Mouse (Mus musculus) hindbrain, embryonic 12.5 days (tissue): ENCODE data around the gene Abtb2. TPM values are rescaled to one million over a fixed set of nuclear protein-coding genes. Genes with fewer than 3 reads are reported as not detected.

Experiments
- ATAC-seq: fragments of 200-750 bp; cut with Nextera tagmentation; 2 replicates; pipeline ENCODE4 v1.8.0; 2017; ENCODE audit warnings: moderate TSS enrichment; ENCODE audit not compliant: low FRiP score
- H3K27ac ChIP-seq: fragments of 300-500 bp; sonication (generic); 2 replicates; pipeline ENCODE4 v1.5.1; 2016; ENCODE audit warnings: mild to moderate bottlenecking
- H3K27me3 ChIP-seq: fragments of 300-500 bp; sonication (generic); 2 replicates; pipeline ENCODE4 v1.6.1; 2016; ENCODE audit warnings: mild to moderate bottlenecking
- H3K36me3 ChIP-seq: fragments of 300-500 bp; sonication (generic); 2 replicates; pipeline ENCODE4 v1.6.1; 2016; ENCODE audit warnings: mild to moderate bottlenecking
- H3K4me1 ChIP-seq: fragments of 300-500 bp; sonication (generic); 2 replicates; pipeline ENCODE4 v1.6.1; 2016
- H3K4me2 ChIP-seq: fragments of 300-500 bp; sonication (generic); replicated peaks from 2 replicates; pipeline ENCODE4 v1.6.1; 2016; ENCODE audit warnings: mild to moderate bottlenecking
- H3K4me3 ChIP-seq: fragments of 300-500 bp; sonication (generic); 2 replicates; pipeline ENCODE4 v1.5.1; 2016; ENCODE audit warnings: mild to moderate bottlenecking
- H3K9ac ChIP-seq: fragments of 300-500 bp; sonication (generic); 2 replicates; pipeline ENCODE4 v1.6.1; 2016; ENCODE audit warnings: mild to moderate bottlenecking, moderate library complexity
- H3K9me3 ChIP-seq: fragments of 300-500 bp; sonication (generic); replicated peaks from 2 replicates; pipeline ENCODE4 v1.6.1; 2016; ENCODE audit warnings: mild to moderate bottlenecking
- WGBS: fragments of 180-500 bp; shearing (Covaris S2); methylation state at CpG from one replicate; pipeline ENCODE4 v1.1.7; 2016; 5-methylcytosine and 5-hydroxymethylcytosine counted together
- polyA plus RNA-seq: library from polyadenylated mRNA; unstranded; fragments of >200 nt; fragmentation: Nextera tagmentation; extraction: Ambion mirVana; gene quantifications from 2 replicates; pipeline ENCODE4 v1.2.1, GENCODE M21; 2016

Gene Abtb2
- polyA plus RNA-seq, 1 experiment from 2014 or later: 27.3 TPM

GRCm38 (mm10) chr2:103762492-103762891, 196.4 kb downstream of the Abtb2 start:
- H3K27ac ChIP-seq: no peak overlapping the region
- H3K4me1 ChIP-seq: peaks cover 10% of the 10 kb centered on the region
- H3K9me3 ChIP-seq: no peaks in the 10 kb centered on the region
- H3K4me3 ChIP-seq: no peak overlapping the region
- peaks cover 20% of the 10 kb centered on the region for H3K36me3 ChIP-seq
- H3K9ac ChIP-seq: no peak overlapping the region
- 56% methylated on average over 1 of the region's 1 CpGs for WGBS
- H3K27me3 ChIP-seq: no peaks in the 10 kb centered on the region
- peak overlapping the region; percentile 78; the same call in 1 of the 2 replicates for H3K4me2 ChIP-seq
- ATAC-seq: no peak

Other genes starting within 250 kb of the Abtb2 start
- gene Elf5, start 154.6 kb upstream of the Abtb2 start, polyA plus RNA-seq: not detected in 2 replicates
- 91.6 and 107 TPM in 2 replicates for gene Cat, start 81.2 kb upstream of the Abtb2 start, polyA plus RNA-seq
- gene Nat10, start 195.0 kb downstream of the Abtb2 start, polyA plus RNA-seq: 23.5 and 25.7 TPM in 2 replicates
- gene Caprin1, start 231.3 kb downstream of the Abtb2 start, polyA plus RNA-seq: 538 and 571 TPM in 2 replicates